Mouse (Mus musculus): ENCODE measurements around the gene Tbr1.

Tbr1 gene

GRCm38 (mm10) chr2:61811507-61812421, 9.0 kb downstream of the Tbr1 start:
- DNase-seq (ENCODE audit: low spot score): peak; percentile 69

- DNase-seq (ENCODE audit: low spot score): peak; percentile 34
Measured at GRCm38 (mm10) chr2:61812536-61812935, 9.8 kb downstream of the Tbr1 start.

GRCm38 (mm10) chr2:61813106-61813505, 10.4 kb downstream of the Tbr1 start:
- DNase-seq (ENCODE audit: low spot score): peak; percentile 35

GRCm38 (mm10) chr2:61813521-61813920, 10.8 kb downstream of the Tbr1 start:
- no peak for DNase-seq (ENCODE audit: low spot score)

GRCm38 (mm10) chr2:61814548-61815473, 12.1 kb downstream of the Tbr1 start:
- peak; percentile 73 for DNase-seq (ENCODE audit: low spot score)

- peak; percentile 76 for DNase-seq (ENCODE audit: low spot score)
Measured at GRCm38 (mm10) chr2:61815583-61816313, 13.0 kb downstream of the Tbr1 start.

GRCm38 (mm10) chr2:61818197-61818596, 15.5 kb downstream of the Tbr1 start:
- no peak for DNase-seq (ENCODE audit: low spot score)

GRCm38 (mm10) chr2:61820203-61820602, 17.5 kb downstream of the Tbr1 start:
- DNase-seq (ENCODE audit: low spot score): no peak

GRCm38 (mm10) chr2:61823426-61824140, 20.9 kb downstream of the Tbr1 start:
- DNase-seq (ENCODE audit: low spot score): no peak

- no peak for DNase-seq (ENCODE audit: low spot score)
Measured at GRCm38 (mm10) chr2:61837243-61837806, 34.6 kb downstream of the Tbr1 start.

Data from retina, embryonic 14.5 days (tissue).